Mouse (Mus musculus) embryonic facial prominence, embryonic 15.5 days (tissue): ENCODE measurements at regions not wholly inside any gene's neighbourhood (a gene's known extent, or its start where the extent isn't known, plus 50 kb on each side); places are given as distances from the start of the nearest gene placed in this dataset.
"Not testable (repeated sequence)": the region's sequence is repeated elsewhere in the genome, so short reads cannot be mapped to it uniquely, and the experiment has no call there.

Experiments
- ATAC-seq: fragments of 200-750 bp; cut with Nextera tagmentation; 2 replicates; pipeline ENCODE4 v1.8.0; 2017; ENCODE audit warnings: low read depth, moderate TSS enrichment; ENCODE audit not compliant: insufficient number of reproducible peaks, low FRiP score, low TSS enrichment
- H3K27ac ChIP-seq: fragments of 300-500 bp; sonication (generic); replicated peaks from 2 replicates; pipeline ENCODE4 v1.5.1; 2015; ENCODE audit warnings: mild to moderate bottlenecking, inconsistent platforms
- H3K27me3 ChIP-seq: fragments of 300-500 bp; sonication (generic); 2 replicates; pipeline ENCODE4 v1.6.1; 2015; ENCODE audit warnings: inconsistent platforms
- H3K36me3 ChIP-seq: fragments of 300-500 bp; sonication (generic); 2 replicates; pipeline ENCODE4 v1.6.1; 2015; ENCODE audit warnings: mild to moderate bottlenecking, inconsistent platforms
- H3K4me1 ChIP-seq: fragments of 300-500 bp; sonication (generic); 2 replicates; pipeline ENCODE4 v1.6.1; 2015; ENCODE audit warnings: inconsistent platforms
- H3K4me2 ChIP-seq: fragments of 300-500 bp; sonication (generic); replicated peaks from 2 replicates; pipeline ENCODE4 v1.6.1; 2015; ENCODE audit warnings: mild to moderate bottlenecking, inconsistent platforms
- H3K4me3 ChIP-seq: fragments of 300-500 bp; sonication (generic); replicated peaks from 2 replicates; pipeline ENCODE4 v1.5.1; 2015; ENCODE audit warnings: mild to moderate bottlenecking, inconsistent platforms
- H3K9ac ChIP-seq: fragments of 300-500 bp; sonication (generic); 2 replicates; pipeline ENCODE4 v1.6.1; 2015; ENCODE audit warnings: inconsistent platforms
- H3K9me3 ChIP-seq: fragments of 300-500 bp; sonication (generic); replicated peaks from 2 replicates; pipeline ENCODE4 v1.6.1; 2016; ENCODE audit warnings: inconsistent platforms
- WGBS: fragments of 180-500 bp; shearing (Covaris S2); methylation state at CpG from one replicate; pipeline ENCODE4 v1.1.7; 2015; 5-methylcytosine and 5-hydroxymethylcytosine counted together

GRCm38 (mm10) chr13:20039590-20039989 is 50.8 kb upstream of the Elmo1 start:
- no peaks in the 10 kb centered on the region for H3K9me3 ChIP-seq
- no peaks in the 10 kb centered on the region for H3K36me3 ChIP-seq
- H3K9ac ChIP-seq, result no peak overlapping the region
- H3K4me1 ChIP-seq, result no peaks in the 10 kb centered on the region
- no peaks in the 10 kb centered on the region for H3K27me3 ChIP-seq
- no peak overlapping the region for H3K27ac ChIP-seq
- ATAC-seq, result no peak
- 90% methylated on average over 7 of the region's 7 CpGs for WGBS
- H3K4me2 ChIP-seq, result no peak overlapping the region
- no peak overlapping the region for H3K4me3 ChIP-seq

GRCm38 (mm10) chr13:20038463-20038862 is 51.9 kb upstream of the Elmo1 start:
- 28% methylated on average over 11 of the region's 11 CpGs for WGBS
- Histone ChIP-seq H3K4me1 (no peaks in the 10 kb centered on the region), H3K27ac (no peak overlapping the region), H3K9ac (no peak overlapping the region), H3K27me3 (no peaks in the 10 kb centered on the region), H3K36me3 (no peaks in the 10 kb centered on the region), H3K9me3 (no peaks in the 10 kb centered on the region), H3K4me3 (no peak overlapping the region), H3K4me2 (no peak overlapping the region)
- no peak for ATAC-seq

GRCm38 (mm10) chr13:20037436-20037835 is 53.0 kb upstream of the Elmo1 start:
- Histone ChIP-seq H3K27me3 (no peaks in the 10 kb centered on the region), H3K4me3 (no peak overlapping the region), H3K4me1 (no peaks in the 10 kb centered on the region), H3K9me3 (no peaks in the 10 kb centered on the region), H3K27ac (no peak overlapping the region), H3K4me2 (no peak overlapping the region), H3K9ac (no peak overlapping the region), H3K36me3 (no peaks in the 10 kb centered on the region)
- no peak for ATAC-seq
- 85% methylated on average over 7 of the region's 7 CpGs for WGBS

- H3K27me3 ChIP-seq, result no peaks in the 10 kb centered on the region
- H3K4me3 ChIP-seq, result no peak overlapping the region
- 77% methylated on average over 11 of the region's 11 CpGs for WGBS
- no peaks in the 10 kb centered on the region for H3K9me3 ChIP-seq
- no peaks in the 10 kb centered on the region for H3K36me3 ChIP-seq
- no peak for ATAC-seq
- no peak overlapping the region for H3K9ac ChIP-seq
- H3K27ac ChIP-seq, result no peak overlapping the region
- no peak overlapping the region for H3K4me2 ChIP-seq
- no peaks in the 10 kb centered on the region for H3K4me1 ChIP-seq
Measured at GRCm38 (mm10) chr13:20033937-20034735, 56.3 kb upstream of the Elmo1 start.

GRCm38 (mm10) chr13:20031660-20032059 is 58.7 kb upstream of the Elmo1 start:
- Histone ChIP-seq H3K4me2 (no peak overlapping the region), H3K36me3 (no peaks in the 10 kb centered on the region), H3K9me3 (no peaks in the 10 kb centered on the region), H3K9ac (no peak overlapping the region), H3K27me3 (no peaks in the 10 kb centered on the region), H3K27ac (no peak overlapping the region), H3K4me3 (no peak overlapping the region), H3K4me1 (no peaks in the 10 kb centered on the region)
- 77% methylated on average over 5 of the region's 5 CpGs for whole genome bisulfite sequencing
- no peak for ATAC-seq

GRCm38 (mm10) chr13:20031082-20031481 is 59.3 kb upstream of the Elmo1 start:
- H3K4me2 ChIP-seq, result no peak overlapping the region
- no peaks in the 10 kb centered on the region for H3K27me3 ChIP-seq
- H3K36me3 ChIP-seq, result no peaks in the 10 kb centered on the region
- no peaks in the 10 kb centered on the region for H3K9me3 ChIP-seq
- no peak overlapping the region for H3K4me3 ChIP-seq
- H3K27ac ChIP-seq, result no peak overlapping the region
- ATAC-seq, result no peak
- WGBS, result 36% methylated on average over 5 of the region's 5 CpGs
- no peaks in the 10 kb centered on the region for H3K4me1 ChIP-seq
- no peak overlapping the region for H3K9ac ChIP-seq

GRCm38 (mm10) chr13:20026612-20027011 is 63.8 kb upstream of the Elmo1 start:
- 75% methylated on average over 6 of the region's 6 CpGs for WGBS
- no peak overlapping the region for H3K9ac ChIP-seq
- no peak overlapping the region for H3K4me3 ChIP-seq
- H3K36me3 ChIP-seq, result no peaks in the 10 kb centered on the region
- no peak overlapping the region for H3K27ac ChIP-seq
- no peaks in the 10 kb centered on the region for H3K27me3 ChIP-seq
- no peak overlapping the region for H3K4me2 ChIP-seq
- H3K4me1 ChIP-seq, result no peaks in the 10 kb centered on the region
- H3K9me3 ChIP-seq, result no peaks in the 10 kb centered on the region
- no peak for ATAC-seq

GRCm38 (mm10) chr13:20016454-20016853 is 73.9 kb upstream of the Elmo1 start:
- H3K27ac ChIP-seq, result not testable (repeated sequence)

GRCm38 (mm10) chr13:20012621-20013020 is 77.8 kb upstream of the Elmo1 start:
- Histone ChIP-seq H3K4me3 (no peak overlapping the region), H3K36me3 (no peaks in the 10 kb centered on the region), H3K27ac (no peak overlapping the region), H3K4me2 (no peak overlapping the region), H3K9me3 (no peaks in the 10 kb centered on the region), H3K4me1 (no peaks in the 10 kb centered on the region), H3K9ac (no peak overlapping the region), H3K27me3 (no peaks in the 10 kb centered on the region)
- no peak for ATAC-seq
- WGBS, result 48% methylated on average over 3 of the region's 3 CpGs

More at GRCm38 (mm10) chr13:20016454-20016853, 73.9 kb upstream of the Elmo1 start:
- ATAC-seq, H3K36me3 ChIP-seq, H3K27me3 ChIP-seq, H3K4me1 ChIP-seq, H3K9ac ChIP-seq, H3K9me3 ChIP-seq, H3K4me2 ChIP-seq, H3K4me3 ChIP-seq: not testable (repeated sequence)
- 91% methylated on average over 16 of the region's 16 CpGs for WGBS

- H3K9me3 ChIP-seq, result no peaks in the 10 kb centered on the region
- H3K4me1 ChIP-seq, result no peaks in the 10 kb centered on the region
- no peaks in the 10 kb centered on the region for H3K27me3 ChIP-seq
- H3K36me3 ChIP-seq, result no peaks in the 10 kb centered on the region
- no peak overlapping the region for H3K4me2 ChIP-seq
- WGBS, result 63% methylated on average over 1 of the region's 1 CpGs
- no peak overlapping the region for H3K4me3 ChIP-seq
- no peak overlapping the region for H3K9ac ChIP-seq
- H3K27ac ChIP-seq, result no peak overlapping the region
- ATAC-seq, result no peak
Measured at GRCm38 (mm10) chr13:20009164-20009563, 81.2 kb upstream of the Elmo1 start.

- H3K27me3 ChIP-seq, result no peaks in the 10 kb centered on the region
- no peaks in the 10 kb centered on the region for H3K9me3 ChIP-seq
- 92% methylated on average over 2 of the region's 2 CpGs for WGBS
- H3K9ac ChIP-seq, result no peak overlapping the region
- H3K36me3 ChIP-seq, result no peaks in the 10 kb centered on the region
- no peaks in the 10 kb centered on the region for H3K4me1 ChIP-seq
- no peak for ATAC-seq
- H3K4me3 ChIP-seq, result no peak overlapping the region
- H3K4me2 ChIP-seq, result no peak overlapping the region
- H3K27ac ChIP-seq, result no peak overlapping the region
Measured at GRCm38 (mm10) chr13:20007561-20007960, 82.8 kb upstream of the Elmo1 start.

GRCm38 (mm10) chr13:19997606-19998005 is 92.8 kb upstream of the Elmo1 start:
- no peaks in the 10 kb centered on the region for H3K36me3 ChIP-seq
- H3K4me1 ChIP-seq, result no peaks in the 10 kb centered on the region
- WGBS, result 71% methylated on average over 2 of the region's 2 CpGs
- no peaks in the 10 kb centered on the region for H3K9me3 ChIP-seq
- no peak overlapping the region for H3K9ac ChIP-seq
- no peak for ATAC-seq
- no peaks in the 10 kb centered on the region for H3K27me3 ChIP-seq
- no peak overlapping the region for H3K27ac ChIP-seq
- H3K4me2 ChIP-seq, result no peak overlapping the region
- H3K4me3 ChIP-seq, result no peak overlapping the region
